Mouse (Mus musculus): ENCODE measurements around the gene Atp5s. TPM values are rescaled to one million over a fixed set of nuclear protein-coding genes. Genes with fewer than 3 reads are reported as not detected.
A peak's percentile ranks its signal among the peaks of the same experiment; 100 is the strongest.

Gene Atp5s
- polyA plus RNA-seq, 1 experiment = 9.3 TPM

DNA sequence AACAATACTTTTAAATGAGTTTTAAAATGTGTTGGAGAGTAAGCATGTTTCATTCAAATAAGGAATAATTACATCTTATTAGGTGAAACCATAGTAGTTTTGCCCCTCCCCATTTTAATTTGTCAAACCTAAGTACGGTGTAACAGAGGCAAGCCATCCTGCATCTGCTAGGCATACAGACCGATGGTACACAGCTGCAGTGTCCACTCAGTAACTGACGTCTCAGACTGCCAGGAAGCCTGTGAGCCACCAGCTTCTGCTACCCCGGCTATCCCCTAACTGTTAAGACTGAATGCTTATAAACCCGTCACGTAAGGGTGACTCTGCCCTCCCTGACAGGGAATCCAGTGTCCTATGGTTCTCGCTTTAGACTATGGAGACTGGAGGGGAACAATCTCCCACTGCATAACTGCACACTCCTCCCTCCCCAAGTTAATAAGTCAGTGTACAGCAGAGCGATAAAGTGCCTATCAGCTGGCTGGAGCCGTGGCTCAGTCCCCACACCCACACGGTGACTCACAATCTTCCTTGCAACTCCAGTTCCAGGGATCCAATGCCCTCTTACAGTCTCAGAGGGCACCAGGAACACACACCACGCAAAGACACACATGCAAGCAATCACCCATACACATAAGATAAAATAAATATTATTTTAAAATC, 19.8 kb upstream of the Atp5s start:
- TF ChIP-seq CEBPB (IDR thresholded peaks at IDR 0.05; ENCODE audit: insufficient read depth, poor library complexity, severe bottlenecking) (no peak), MAX (IDR thresholded peaks at IDR 0.05; ENCODE audit: low read depth) (no peak), POLR2A (IDR thresholded peaks at IDR 0.05; ENCODE audit: insufficient read length, low read depth) (no peak), TCF3 (IDR thresholded peaks at IDR 0.05; ENCODE audit: insufficient read length, low read depth) (no peak), REST (IDR thresholded peaks at IDR 0.05; ENCODE audit: insufficient read depth, insufficient read length) (no peak), USF1 (IDR thresholded peaks at IDR 0.05; ENCODE audit: low read depth) (no peak), MYOD1 (IDR thresholded peaks at IDR 0.05; ENCODE audit: control insufficient read depth in 1 of 3, insufficient read length in 2 of 3, low read depth in 2 of 3) (no peak), POLR2AphosphoS2 (IDR thresholded peaks at IDR 0.05; ENCODE audit: insufficient read length, low read depth) (no peak), MYOG (IDR thresholded peaks at IDR 0.05; ENCODE audit: control insufficient read depth in 1 of 3, insufficient read depth in 1 of 3, insufficient read length in 2 of 3, low read depth in 2 of 3) (no peak), TCF12 (IDR thresholded peaks at IDR 0.05; ENCODE audit: insufficient read depth, poor library complexity, severe bottlenecking) (no peak), E2F4 (IDR thresholded peaks at IDR 0.05; ENCODE audit: insufficient read depth) (no peak), SRF (IDR thresholded peaks at IDR 0.05; ENCODE audit: control insufficient read depth, insufficient read length, low read depth) (no peak)
- no peak overlapping the region for H3K4me2 ChIP-seq (ENCODE audit: low read depth)
- no peak overlapping the region for H3K4me3 ChIP-seq
- H3K27me3 ChIP-seq (ENCODE audit: control insufficient read depth, insufficient read depth, insufficient read length) = no peaks in the 10 kb centered on the region
- no peak overlapping the region for H3ac ChIP-seq (ENCODE audit: control insufficient read depth, insufficient read length)
- no peaks in the 10 kb centered on the region for H3K36me3 ChIP-seq (ENCODE audit: control insufficient read depth, insufficient read depth)
- H3K79me2 ChIP-seq (ENCODE audit: control insufficient read depth, insufficient read depth) = no peaks in the 10 kb centered on the region

DNA sequence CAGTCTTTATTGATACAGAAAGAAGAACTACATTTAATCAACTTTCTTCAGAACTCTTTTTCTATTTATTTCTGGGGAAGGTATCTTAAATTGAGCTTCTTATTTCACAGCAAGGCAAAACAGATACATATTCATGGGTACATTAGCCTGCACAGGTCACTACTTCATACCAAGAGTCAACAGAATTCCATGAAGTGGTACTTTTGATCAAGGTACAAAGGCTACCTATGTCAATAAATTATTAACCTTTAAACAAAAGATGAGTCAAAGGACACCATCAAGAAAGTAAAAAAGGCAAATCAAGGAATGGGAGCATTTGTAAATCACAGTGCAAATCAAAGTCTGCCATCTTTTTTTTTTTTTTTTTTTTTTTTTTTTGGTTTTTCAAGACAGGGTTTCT, 11.1 kb upstream of the Atp5s start:
- Histone ChIP-seq H3K36me3 (ENCODE audit: control insufficient read depth, insufficient read depth) (no peaks in the 10 kb centered on the region), H3ac (ENCODE audit: control insufficient read depth, insufficient read length) (no peak overlapping the region), H3K27me3 (ENCODE audit: control insufficient read depth, insufficient read depth, insufficient read length) (no peaks in the 10 kb centered on the region), H3K79me2 (ENCODE audit: control insufficient read depth, insufficient read depth) (no peaks in the 10 kb centered on the region), H3K4me2 (ENCODE audit: low read depth) (no peak overlapping the region), H3K4me3 (no peak overlapping the region)
- TF ChIP-seq POLR2A (IDR thresholded peaks at IDR 0.05; ENCODE audit: insufficient read length, low read depth) = no peak
- no peak for TF ChIP-seq SRF (IDR thresholded peaks at IDR 0.05; ENCODE audit: control insufficient read depth, insufficient read length, low read depth)
- TF ChIP-seq MYOD1 (IDR thresholded peaks at IDR 0.05; ENCODE audit: control insufficient read depth in 1 of 3, insufficient read length in 2 of 3, low read depth in 2 of 3) = no peak
- TF ChIP-seq MYOG (IDR thresholded peaks at IDR 0.05; ENCODE audit: control insufficient read depth in 1 of 3, insufficient read depth in 1 of 3, insufficient read length in 2 of 3, low read depth in 2 of 3) = no peak
- TF ChIP-seq TCF12 (IDR thresholded peaks at IDR 0.05; ENCODE audit: insufficient read depth, poor library complexity, severe bottlenecking) = no peak
- no peak for TF ChIP-seq TCF3 (IDR thresholded peaks at IDR 0.05; ENCODE audit: insufficient read length, low read depth)
- TF ChIP-seq MAX (IDR thresholded peaks at IDR 0.05; ENCODE audit: low read depth) = no peak
- no peak for TF ChIP-seq E2F4 (IDR thresholded peaks at IDR 0.05; ENCODE audit: insufficient read depth)
- no peak for TF ChIP-seq USF1 (IDR thresholded peaks at IDR 0.05; ENCODE audit: low read depth)
- TF ChIP-seq REST (IDR thresholded peaks at IDR 0.05; ENCODE audit: insufficient read depth, insufficient read length) = no peak

DNA sequence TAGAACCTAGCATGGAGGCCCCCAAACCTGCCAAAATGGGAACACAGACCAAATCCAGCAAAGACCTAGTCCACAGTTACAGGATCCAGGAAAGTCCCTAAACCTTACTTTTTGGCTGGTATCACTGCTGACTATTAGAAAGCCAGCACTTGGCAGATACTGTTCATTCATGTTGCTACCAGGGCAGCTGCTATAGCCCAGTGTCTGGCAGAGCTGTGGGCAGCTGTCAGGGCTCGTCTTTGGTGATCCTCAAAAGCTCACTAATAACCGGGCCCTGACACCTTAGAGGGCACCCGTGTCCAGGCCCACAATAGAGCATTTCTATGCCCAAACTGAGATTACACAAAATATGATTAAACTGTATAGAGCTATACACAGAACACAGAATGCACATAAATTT, 1.9 kb upstream of the Atp5s start:
- Histone ChIP-seq H3K36me3 (ENCODE audit: control insufficient read depth, insufficient read depth) (no peaks in the 10 kb centered on the region), H3K27me3 (ENCODE audit: control insufficient read depth, insufficient read depth, insufficient read length) (no peaks in the 10 kb centered on the region), H3K4me3 (no peak overlapping the region), H3K79me2 (ENCODE audit: control insufficient read depth, insufficient read depth) (no peaks in the 10 kb centered on the region), H3K4me2 (ENCODE audit: low read depth) (no peak overlapping the region), H3ac (ENCODE audit: control insufficient read depth, insufficient read length) (no peak overlapping the region)
- no peak for TF ChIP-seq TCF3 (IDR thresholded peaks at IDR 0.05; ENCODE audit: insufficient read length, low read depth)
- peak; percentile 86 to 95 (median 88) for TF ChIP-seq MYOD1 (IDR thresholded peaks at IDR 0.05; ENCODE audit: control insufficient read depth in 1 of 3, insufficient read length in 2 of 3, low read depth in 2 of 3)
- no peak for TF ChIP-seq MAX (IDR thresholded peaks at IDR 0.05; ENCODE audit: low read depth)
- no peak for TF ChIP-seq REST (IDR thresholded peaks at IDR 0.05; ENCODE audit: insufficient read depth, insufficient read length)
- no peak for TF ChIP-seq POLR2AphosphoS2 (IDR thresholded peaks at IDR 0.05; ENCODE audit: insufficient read length, low read depth)
- peak; percentile 23 for TF ChIP-seq TCF12 (IDR thresholded peaks at IDR 0.05; ENCODE audit: insufficient read depth, poor library complexity, severe bottlenecking)
- TF ChIP-seq SRF (IDR thresholded peaks at IDR 0.05; ENCODE audit: control insufficient read depth, insufficient read length, low read depth) = no peak
- TF ChIP-seq USF1 (IDR thresholded peaks at IDR 0.05; ENCODE audit: low read depth) = no peak
- TF ChIP-seq MYOG (IDR thresholded peaks at IDR 0.05; ENCODE audit: control insufficient read depth in 1 of 3, insufficient read depth in 1 of 3, insufficient read length in 2 of 3, low read depth in 2 of 3) = peak; percentile 51 to 80 (median 73)
- no peak for TF ChIP-seq E2F4 (IDR thresholded peaks at IDR 0.05; ENCODE audit: insufficient read depth)
- TF ChIP-seq CEBPB (IDR thresholded peaks at IDR 0.05; ENCODE audit: insufficient read depth, poor library complexity, severe bottlenecking) = no peak

DNA sequence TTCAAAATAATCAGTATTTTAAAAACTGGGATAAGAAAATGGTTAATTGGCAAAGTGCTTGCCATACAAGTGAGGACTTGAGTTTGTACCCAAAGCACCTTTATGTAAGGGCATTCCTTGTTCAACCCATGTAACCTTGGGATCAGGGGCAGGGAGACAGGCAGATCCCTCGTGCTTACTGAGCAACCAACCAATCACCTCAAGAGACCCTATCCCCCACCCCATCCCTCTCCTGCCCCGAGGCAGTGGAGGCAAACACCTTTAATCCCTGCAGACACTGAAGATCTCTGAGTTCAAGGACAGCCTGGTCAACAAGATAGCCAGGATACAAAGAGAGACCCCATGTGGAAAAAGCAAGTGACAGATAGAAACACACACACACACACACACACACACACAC, 1.4 kb upstream of the Atp5s start:
- Histone ChIP-seq H3K4me2 (ENCODE audit: low read depth) (peak overlapping the region; percentile 100), H3K27me3 (ENCODE audit: control insufficient read depth, insufficient read depth, insufficient read length) (no peaks in the 10 kb centered on the region), H3K4me3 (peak overlapping the region; percentile 67), H3ac (ENCODE audit: control insufficient read depth, insufficient read length) (no peak overlapping the region), H3K36me3 (ENCODE audit: control insufficient read depth, insufficient read depth) (no peaks in the 10 kb centered on the region), H3K79me2 (ENCODE audit: control insufficient read depth, insufficient read depth) (no peaks in the 10 kb centered on the region)
- TF ChIP-seq MAX (IDR thresholded peaks at IDR 0.05; ENCODE audit: low read depth) (no peak), MYOG (IDR thresholded peaks at IDR 0.05; ENCODE audit: control insufficient read depth in 1 of 3, insufficient read depth in 1 of 3, insufficient read length in 2 of 3, low read depth in 2 of 3) (no peak), TCF3 (IDR thresholded peaks at IDR 0.05; ENCODE audit: insufficient read length, low read depth) (no peak), POLR2A (IDR thresholded peaks at IDR 0.05; ENCODE audit: insufficient read length, low read depth) (no peak), REST (IDR thresholded peaks at IDR 0.05; ENCODE audit: insufficient read depth, insufficient read length) (no peak), TCF12 (IDR thresholded peaks at IDR 0.05; ENCODE audit: insufficient read depth, poor library complexity, severe bottlenecking) (no peak), POLR2AphosphoS2 (IDR thresholded peaks at IDR 0.05; ENCODE audit: insufficient read length, low read depth) (no peak), CEBPB (IDR thresholded peaks at IDR 0.05; ENCODE audit: insufficient read depth, poor library complexity, severe bottlenecking) (no peak)
